In the genomic region with DNA sequence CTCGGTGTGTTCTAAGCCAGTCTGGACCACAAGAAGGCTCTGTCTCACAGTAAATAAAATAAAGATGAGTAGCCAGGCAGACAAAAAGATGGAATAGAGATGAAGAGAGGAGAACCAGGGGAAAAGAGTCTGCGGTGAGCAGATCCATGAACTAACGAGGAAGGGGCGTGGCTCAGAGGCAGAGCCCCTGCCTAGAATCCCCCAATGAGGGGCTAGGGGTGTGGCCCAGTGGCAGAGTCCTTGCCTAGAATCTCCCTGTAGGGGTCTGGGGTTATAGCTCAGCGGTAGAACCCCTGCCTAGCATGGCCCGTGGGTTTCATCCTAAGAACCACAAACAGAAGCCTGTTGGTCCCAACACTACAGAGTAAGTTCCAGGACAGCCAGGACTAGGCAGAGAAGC, we compare ENCODE assay signal across 14 mouse cellular contexts. TPM values are rescaled to one million over a fixed set of nuclear protein-coding genes. Genes with fewer than 3 reads are reported as not detected.
DNase-seq lines count a peak whose midpoint lies in the region; ATAC-seq lines count a peak whose summit lies in the region.
"Had no signal": no experiment of that assay in that cellular context is flagged by ENCODE, and none has a peak within 500 bp of the region (broad histone marks: within the 10 kb centered on the region; RNA-seq: fewer than 3 reads in every experiment).

No protein-coding gene starts in this region.

- peaks cover 44% of the 10 kb centered on the region for H3K4me1 ChIP-seq in heart, embryonic 15.5 days (replicated peaks)
- H3K4me1 ChIP-seq in midbrain, embryonic 10.5 days = peaks cover 50% of the 10 kb centered on the region
- H3K4me1 ChIP-seq in midbrain, embryonic 15.5 days = peaks cover 41% of the 10 kb centered on the region
- H3K4me1 ChIP-seq in embryonic facial prominence, embryonic 11.5 days (ENCODE audit: control insufficient read depth, insufficient read depth, low read length) = peaks cover 14% of the 10 kb centered on the region
- H3K4me1 ChIP-seq in limb, embryonic 15.5 days = peaks cover 44% of the 10 kb centered on the region

- no peak overlapping the region for H3K4me3 ChIP-seq in heart, embryonic 15.5 days
- H3K4me3 ChIP-seq in midbrain, embryonic 10.5 days = peak overlapping the region; percentile 3; the same call in 1 of the 2 replicates
- no peak overlapping the region for H3K4me3 ChIP-seq in midbrain, embryonic 15.5 days
- no peak overlapping the region for H3K4me3 ChIP-seq in embryonic facial prominence, embryonic 11.5 days (ENCODE audit: low read depth, low read length)
- H3K4me3 ChIP-seq in limb, embryonic 15.5 days = no peak overlapping the region

- H3K9ac ChIP-seq in heart, embryonic 15.5 days = no peak overlapping the region
- no peak overlapping the region for H3K9ac ChIP-seq in midbrain, embryonic 15.5 days
- no peak overlapping the region; the same call in 1 of the 2 replicates for H3K9ac ChIP-seq in embryonic facial prominence, embryonic 11.5 days (replicated peaks; ENCODE audit: low read length)
- H3K9ac ChIP-seq in limb, embryonic 15.5 days = no peak overlapping the region

- peak overlapping the region; percentile 2; the same call in 1 of the 2 replicates for H3K4me2 ChIP-seq in heart, embryonic 15.5 days
- H3K4me2 ChIP-seq in midbrain, embryonic 15.5 days = no peak overlapping the region; the same call in 1 of the 2 replicates
- 0 out of 2 replicates have a peak overlapping the region, but pooled peaks have one; percentile 16 for H3K4me2 ChIP-seq in embryonic facial prominence, embryonic 11.5 days (ENCODE audit: low read depth, low read length)
- H3K4me2 ChIP-seq in limb, embryonic 15.5 days = peak overlapping the region; percentile 7; the same call in 1 of the 2 replicates

- H3K36me3 ChIP-seq in heart, embryonic 15.5 days = peaks cover 27% of the 10 kb centered on the region
- H3K36me3 ChIP-seq in midbrain, embryonic 10.5 days = peaks cover 43% of the 10 kb centered on the region
- H3K36me3 ChIP-seq in midbrain, embryonic 15.5 days (replicated peaks) = 0 out of 2 replicates have a peak, but pooled peaks cover 4% of the 10 kb centered on the region
- H3K36me3 ChIP-seq in embryonic facial prominence, embryonic 11.5 days (replicated peaks; ENCODE audit: control insufficient read depth, insufficient read depth, low read depth, low read length) = no peaks in the 10 kb centered on the region; the same call in 1 of the 2 replicates
- peaks cover 26% of the 10 kb centered on the region for H3K36me3 ChIP-seq in limb, embryonic 15.5 days

- 40% methylated on average over 6 of the region's 6 CpGs for WGBS in heart, embryonic 15.5 days
- WGBS in midbrain, embryonic 10.5 days = 27% methylated on average over 6 of the region's 6 CpGs
- WGBS in midbrain, embryonic 15.5 days = 36% methylated on average over 6 of the region's 6 CpGs
- WGBS in embryonic facial prominence, embryonic 11.5 days = 18% methylated on average over 6 of the region's 6 CpGs
- 27% methylated on average over 6 of the region's 6 CpGs for WGBS in limb, embryonic 15.5 days

- DNase-seq in heart, postnatal 36 days = no peak
- no peak for DNase-seq in midbrain, embryonic 10.5 days (ENCODE audit: low spot score)
- peak; percentile 64 for DNase-seq in embryonic facial prominence, embryonic 11.5 days (ENCODE audit: low spot score)
- no peak for DNase-seq in adrenal gland, adult 8-10 months
- DNase-seq: adrenal gland, adult 2 months; lung, postnatal 4 days; right cerebral cortex, postnatal 4 days had no signal

- intact Hi-C loops in heart, postnatal 36 days (cut with DNase I) = no loop called here

- no peak overlapping the region for H3K27ac ChIP-seq in heart, embryonic 15.5 days
- no peak overlapping the region for H3K27ac ChIP-seq in midbrain, embryonic 10.5 days (replicated peaks)
- no peak overlapping the region for H3K27ac ChIP-seq in midbrain, embryonic 15.5 days
- no peak overlapping the region for H3K27ac ChIP-seq in embryonic facial prominence, embryonic 11.5 days (replicated peaks; ENCODE audit: low read depth, low read length)
- H3K27ac ChIP-seq in limb, embryonic 15.5 days = no peak overlapping the region
- H3K27ac ChIP-seq: left cerebral cortex, adult 2 months had no signal

- H3K27me3 ChIP-seq in heart, embryonic 15.5 days = no peaks in the 10 kb centered on the region
- no peaks in the 10 kb centered on the region for H3K27me3 ChIP-seq in midbrain, embryonic 10.5 days (ENCODE audit: low read depth, poor library complexity, severe bottlenecking)
- H3K27me3 ChIP-seq in midbrain, embryonic 15.5 days (replicated peaks) = no peaks in the 10 kb centered on the region
- H3K27me3 ChIP-seq in embryonic facial prominence, embryonic 11.5 days (ENCODE audit: control insufficient read depth, insufficient read depth, low read length) = no peaks in the 10 kb centered on the region
- H3K27me3 ChIP-seq in limb, embryonic 15.5 days = no peaks in the 10 kb centered on the region

- no peaks in the 10 kb centered on the region for H3K9me3 ChIP-seq in heart, embryonic 15.5 days (replicated peaks)
- H3K9me3 ChIP-seq in midbrain, embryonic 10.5 days (replicated peaks) = no peaks in the 10 kb centered on the region
- H3K9me3 ChIP-seq in midbrain, embryonic 15.5 days = no peaks in the 10 kb centered on the region
- no peaks in the 10 kb centered on the region for H3K9me3 ChIP-seq in embryonic facial prominence, embryonic 11.5 days (replicated peaks; ENCODE audit: control insufficient read depth, low read length)
- no peaks in the 10 kb centered on the region for H3K9me3 ChIP-seq in limb, embryonic 15.5 days

- no peak for ATAC-seq in heart, embryonic 15.5 days (replicated peaks; ENCODE audit: insufficient number of reproducible peaks, insufficient read depth, low FRiP score, low read depth)
- no peak for ATAC-seq in midbrain, embryonic 15.5 days (replicated peaks)
- ATAC-seq in embryonic facial prominence, embryonic 11.5 days (replicated peaks; ENCODE audit: insufficient number of reproducible peaks, low FRiP score, low TSS enrichment, low read depth) = no peak
- ATAC-seq in limb, embryonic 15.5 days (ENCODE audit: insufficient number of reproducible peaks, low FRiP score, low TSS enrichment, low read depth) = no peak

RNA-seq across cellular contexts. Expression of gene Ruvbl2, which starts 0.8 kb away (rescaled TPM):
- 65.0 and 82.1 TPM in 2 replicates for polyA plus RNA-seq in heart, embryonic 15.5 days (2015; fragmentation: Nextera tagmentation; extraction: Ambion mirVana)
- total RNA-seq in heart, postnatal 36 days (2021) = 10 to 100 TPM; 22.5 to 23.7 TPM
- 202 and 222 TPM in 2 replicates for polyA plus RNA-seq in midbrain, embryonic 10.5 days (2016; fragmentation: Nextera tagmentation; extraction: Ambion mirVana)
- polyA plus RNA-seq in midbrain, embryonic 15.5 days (2015; fragmentation: Nextera tagmentation; extraction: Ambion mirVana) = 107 and 117 TPM in 2 replicates
- polyA plus RNA-seq in embryonic facial prominence, embryonic 11.5 days (2014; fragmentation: Nextera tagmentation; extraction: Ambion mirVana) = 172 and 179 TPM in 2 replicates
- polyA plus RNA-seq in limb, embryonic 15.5 days (2015; fragmentation: Nextera tagmentation; extraction: Ambion mirVana) = 122 and 125 TPM in 2 replicates
- 10 to 100 TPM; 36.8 to 43.8 (median 38.8) TPM for total RNA-seq in adrenal gland, adult 8-10 months (2022)

RNA-seq across cellular contexts. Expression of gene Gys1, which starts 2.4 kb away (rescaled TPM):
- polyA plus RNA-seq in heart, embryonic 15.5 days (2015; fragmentation: Nextera tagmentation; extraction: Ambion mirVana) = 111 and 113 TPM in 2 replicates
- total RNA-seq in heart, postnatal 36 days (2021) = 100 to 1,000 TPM in 1 of 2 experiments, 10 to 100 TPM in 1; 96.0 to 102 TPM
- 41.7 and 41.9 TPM in 2 replicates for polyA plus RNA-seq in midbrain, embryonic 10.5 days (2016; fragmentation: Nextera tagmentation; extraction: Ambion mirVana)
- 21.0 and 22.7 TPM in 2 replicates for polyA plus RNA-seq in midbrain, embryonic 15.5 days (2015; fragmentation: Nextera tagmentation; extraction: Ambion mirVana)
- 28.7 and 30.7 TPM in 2 replicates for polyA plus RNA-seq in embryonic facial prominence, embryonic 11.5 days (2014; fragmentation: Nextera tagmentation; extraction: Ambion mirVana)
- polyA plus RNA-seq in limb, embryonic 15.5 days (2015; fragmentation: Nextera tagmentation; extraction: Ambion mirVana) = 39.0 and 43.5 TPM in 2 replicates
- total RNA-seq in adrenal gland, adult 8-10 months (2022) = 10 to 100 TPM; 28.5 to 33.9 (median 29.8) TPM

RNA-seq across cellular contexts. Expression of gene Lhb, which starts 16.4 kb away (rescaled TPM):
- not detected in 2 replicates for polyA plus RNA-seq in heart, embryonic 15.5 days (2015; fragmentation: Nextera tagmentation; extraction: Ambion mirVana)
- total RNA-seq in heart, postnatal 36 days (2021) = not detected
- not detected in 2 replicates for polyA plus RNA-seq in midbrain, embryonic 10.5 days (2016; fragmentation: Nextera tagmentation; extraction: Ambion mirVana)
- polyA plus RNA-seq in midbrain, embryonic 15.5 days (2015; fragmentation: Nextera tagmentation; extraction: Ambion mirVana) = 0.45 and 0.63 TPM in 2 replicates
- polyA plus RNA-seq in embryonic facial prominence, embryonic 11.5 days (2014; fragmentation: Nextera tagmentation; extraction: Ambion mirVana) = not detected in 2 replicates
- not detected in 2 replicates for polyA plus RNA-seq in limb, embryonic 15.5 days (2015; fragmentation: Nextera tagmentation; extraction: Ambion mirVana)
- total RNA-seq in adrenal gland, adult 8-10 months (2022) = not detected
- total RNA-seq: adrenal gland, adult 2 months; gastrocnemius, postnatal 4 days; left cerebral cortex, adult 2 months had no signal
- polyA plus RNA-seq: adrenal gland, adult 2 months; kidney, embryonic 14.5 days; neural tube, embryonic 11.5 days had no signal

RNA-seq across cellular contexts. Expression of gene Ftl1, which starts 22.6 kb away (rescaled TPM):
- 3,328 and 3,965 TPM in 2 replicates for polyA plus RNA-seq in heart, embryonic 15.5 days (2015; fragmentation: Nextera tagmentation; extraction: Ambion mirVana)
- 100 to 1,000 TPM; 246 to 262 TPM for total RNA-seq in heart, postnatal 36 days (2021)
- polyA plus RNA-seq in midbrain, embryonic 10.5 days (2016; fragmentation: Nextera tagmentation; extraction: Ambion mirVana) = 5,695 and 6,139 TPM in 2 replicates
- polyA plus RNA-seq in midbrain, embryonic 15.5 days (2015; fragmentation: Nextera tagmentation; extraction: Ambion mirVana) = 6,021 and 6,209 TPM in 2 replicates
- 4,830 and 5,123 TPM in 2 replicates for polyA plus RNA-seq in embryonic facial prominence, embryonic 11.5 days (2014; fragmentation: Nextera tagmentation; extraction: Ambion mirVana)
- polyA plus RNA-seq in limb, embryonic 15.5 days (2015; fragmentation: Nextera tagmentation; extraction: Ambion mirVana) = 4,640 and 4,716 TPM in 2 replicates
- 1,000 to 10,000 TPM; 1,223 to 1,354 (median 1,306) TPM for total RNA-seq in adrenal gland, adult 8-10 months (2022)

RNA-seq across cellular contexts. Expression of gene Ntf5, which starts 23.6 kb away (rescaled TPM):
- 0.81 and 1.6 TPM in 2 replicates for polyA plus RNA-seq in heart, embryonic 15.5 days (2015; fragmentation: Nextera tagmentation; extraction: Ambion mirVana)
- total RNA-seq in heart, postnatal 36 days (2021) = under 1 TPM in 1 of 2 experiments, not detected in 1; 0.30 TPM
- 0.51 and 0.61 TPM in 2 replicates for polyA plus RNA-seq in midbrain, embryonic 10.5 days (2016; fragmentation: Nextera tagmentation; extraction: Ambion mirVana)
- polyA plus RNA-seq in midbrain, embryonic 15.5 days (2015; fragmentation: Nextera tagmentation; extraction: Ambion mirVana) = 0.10 TPM in 1 of 2 replicates, not detected in the other
- 3.9 and 5.1 TPM in 2 replicates for polyA plus RNA-seq in embryonic facial prominence, embryonic 11.5 days (2014; fragmentation: Nextera tagmentation; extraction: Ambion mirVana)
- polyA plus RNA-seq in limb, embryonic 15.5 days (2015; fragmentation: Nextera tagmentation; extraction: Ambion mirVana) = 1.9 and 3.0 TPM in 2 replicates
- under 1 TPM in 3 of 4 experiments, not detected in 1; 0.13 to 0.22 (median 0.20) TPM for total RNA-seq in adrenal gland, adult 8-10 months (2022)
- total RNA-seq: adrenal gland, adult 2 months; left cerebral cortex, adult 2 months had no signal
- polyA plus RNA-seq: adrenal gland, adult 2 months had no signal
